Mouse (Mus musculus): Measurements from ENCODE around the gene Tdp2.

- TF ChIP-seq CTCF (IDR thresholded peaks at IDR 0.05; ENCODE audit: control insufficient read depth, insufficient read depth, insufficient read length) (no peak), MAX (IDR thresholded peaks at IDR 0.05) (no peak)
Observed at GRCm38 (mm10) chr13:24822663-24823343, 8.7 kb upstream of the Tdp2 start.

Data from C2C12 (cell line).